Mouse (Mus musculus): ENCODE results near the gene St6galnac6. TPM values are rescaled to one million over a fixed set of nuclear protein-coding genes. Genes with fewer than 3 reads are reported as not detected.
A peak's percentile ranks its signal among the peaks of the same experiment; 100 is the strongest.

Gene St6galnac6
- total and polyA plus RNA-seq, 3 experiments, result 12.5 to 26.5 TPM; not detected in 1

DNA sequence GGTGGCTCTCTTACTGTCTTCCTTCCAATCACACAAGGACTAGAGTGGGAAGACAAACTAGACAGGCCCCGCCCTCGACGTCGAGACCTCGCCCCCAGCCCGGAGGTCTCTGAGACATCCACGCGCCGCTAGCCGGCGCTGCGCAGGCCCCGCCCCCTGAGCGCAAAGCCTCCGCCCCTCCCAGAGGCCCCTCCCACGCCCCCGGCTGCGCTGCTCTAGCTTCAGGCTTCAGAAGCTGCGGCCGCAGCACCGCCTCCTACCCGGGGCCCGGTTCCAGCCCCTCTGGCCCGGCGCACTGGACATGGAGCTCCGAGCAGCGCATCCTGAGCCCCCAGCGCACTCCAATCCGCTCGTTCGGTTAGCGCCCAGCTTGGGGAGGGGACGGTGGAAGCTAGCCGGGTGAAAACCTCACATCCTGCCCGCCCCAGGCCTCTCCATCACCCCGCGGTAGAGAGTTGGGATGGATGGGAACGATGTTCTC is 12.6 kb upstream of the St6galnac6 start, which contains the start of gene St6galnac4 (continued):
- no peak for TF ChIP-seq UBTF (IDR thresholded peaks at IDR 0.05; ENCODE audit: borderline replicate concordance, insufficient read depth, low read depth, low read length)

DNA sequence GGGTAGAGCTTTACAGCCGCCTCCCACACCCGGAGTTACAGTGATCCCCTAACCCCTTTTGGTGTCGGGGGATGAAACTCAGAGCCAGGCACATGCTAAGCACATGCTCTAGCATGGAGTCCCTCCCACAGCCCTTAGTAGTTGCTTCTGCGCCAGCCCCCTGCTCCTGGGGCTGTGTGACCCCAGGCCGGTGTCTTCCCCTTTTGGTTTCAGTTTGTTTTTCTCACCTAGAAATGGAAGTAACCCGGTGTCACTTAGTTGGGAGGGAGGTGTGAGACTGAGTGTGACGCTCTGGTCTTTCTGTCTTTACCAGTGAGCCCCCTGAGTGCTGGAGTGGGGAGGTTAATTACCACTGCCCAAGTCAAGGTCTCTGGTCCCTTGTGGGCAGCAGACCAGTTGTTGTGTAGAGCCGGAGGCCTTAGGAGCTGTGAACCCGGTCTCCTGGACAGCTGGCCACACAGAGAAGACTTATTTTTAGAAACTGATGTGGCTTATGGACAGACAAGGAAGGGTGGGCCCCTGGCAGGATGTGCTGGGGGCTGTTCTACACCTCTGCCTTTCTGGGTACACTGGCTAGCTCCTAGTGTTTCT is 11.7 kb upstream of the St6galnac6 start:
- Histone ChIP-seq H3K27me3 (ENCODE audit: control insufficient read depth in 1 of 2, insufficient read depth in 2 of 2, low read length in 2 of 2) (no peaks in the 10 kb centered on the region), H3K9ac (ENCODE audit: control insufficient read depth, low read depth, low read length, poor library complexity, severe bottlenecking) (peak overlapping the region; percentile 94), H3K79me2 (ENCODE audit: control insufficient read depth, insufficient read depth, low read length, poor library complexity) (peaks cover 32% of the 10 kb centered on the region), H3K36me3 (ENCODE audit: control insufficient read depth in 1 of 2, insufficient read depth in 2 of 2, low read length in 2 of 2) (peaks cover 0 to 15% of the 10 kb centered on the region in 2 experiments; a peak in 3 of 4 replicates), H3K27ac (ENCODE audit: control insufficient read depth, low read depth, low read length) (peak overlapping the region; percentile 61), H3K4me3 (ENCODE audit: control insufficient read depth in 1 of 2, insufficient read depth in 1 of 2, low read depth in 2 of 2, low read length in 2 of 2) (peak overlapping the region; percentile 91 to 98), H3K9me3 (replicated peaks; ENCODE audit: insufficient read depth, low read length) (no peaks in the 10 kb centered on the region), H3K4me1 (ENCODE audit: control insufficient read depth in 1 of 2, insufficient read depth in 2 of 2, low read length in 2 of 2) (peaks cover 5 to 22% of the 10 kb centered on the region in 2 experiments; a peak in 3 of 4 replicates)
- TF ChIP-seq MAFK (IDR thresholded peaks at IDR 0.05; ENCODE audit: borderline replicate concordance, low read depth, low read length) (no peak), MEF2A (IDR thresholded peaks at IDR 0.05; ENCODE audit: extremely low read depth, insufficient replicate concordance, low read depth, low read length, poor library complexity, severe bottlenecking) (no peak), ZKSCAN1 (IDR thresholded peaks at IDR 0.05; ENCODE audit: low read depth, low read length) (no peak), POLR2AphosphoS5 (IDR thresholded peaks at IDR 0.05; ENCODE audit: borderline replicate concordance, low read depth, low read length) (no peak; the same call in 1 of the 2 replicates), RCOR1 (IDR thresholded peaks at IDR 0.05; ENCODE audit: low read depth, low read length) (no peak), UBTF (IDR thresholded peaks at IDR 0.05; ENCODE audit: borderline replicate concordance, insufficient read depth, low read depth, low read length) (no peak), NRF1 (IDR thresholded peaks at IDR 0.05; ENCODE audit: insufficient read depth, low read depth, low read length, poor library complexity, severe bottlenecking) (0 out of 2 replicates have a peak, but pooled peaks have one; percentile 42), USF1 (IDR thresholded peaks at IDR 0.05; ENCODE audit: low read depth, low read length) (no peak), RAD21 (IDR thresholded peaks at IDR 0.05; ENCODE audit: low read depth, low read length) (no peak), SMC3 (IDR thresholded peaks at IDR 0.05; ENCODE audit: low read depth, low read length) (no peak), ETS1 (IDR thresholded peaks at IDR 0.05; ENCODE audit: low read depth, low read length) (peak; percentile 18; the same call in 1 of the 2 replicates), E2F4 (IDR thresholded peaks at IDR 0.05; ENCODE audit: borderline replicate concordance, low read depth, low read length) (no peak), SIN3A (IDR thresholded peaks at IDR 0.05; ENCODE audit: low read length) (0 out of 2 replicates have a peak, but pooled peaks have one; percentile 69), POLR2AphosphoS2 (IDR thresholded peaks at IDR 0.05; ENCODE audit: low read length) (no peak), BHLHE40 (IDR thresholded peaks at IDR 0.05; ENCODE audit: borderline replicate concordance, low read depth, low read length) (no peak), KAT2A (conservative IDR thresholded peaks at IDR 0.05; ENCODE audit: low read depth, low read length) (no peak), MYC (IDR thresholded peaks at IDR 0.05; ENCODE audit: low read depth, low read length) (peak; percentile 98), ZC3H11A (IDR thresholded peaks at IDR 0.05; ENCODE audit: low read depth, low read length) (no peak), TAL1 (IDR thresholded peaks at IDR 0.05; ENCODE audit: low read length) (no peak), ZMIZ1 (IDR thresholded peaks at IDR 0.05; ENCODE audit: low read depth, low read length) (no peak), TCF12 (IDR thresholded peaks at IDR 0.05; ENCODE audit: low read depth, low read length) (no peak), HCFC1 (IDR thresholded peaks at IDR 0.05; ENCODE audit: low read depth, low read length) (peak; percentile 45; the same call in 1 of the 2 replicates), MXI1 (IDR thresholded peaks at IDR 0.05; ENCODE audit: low read depth, low read length) (peak; percentile 95), POLR2A (IDR thresholded peaks at IDR 0.05; ENCODE audit: control insufficient read depth in 1 of 2, insufficient read depth in 1 of 2, low read depth in 1 of 2, low read length in 2 of 2, poor library complexity in 1 of 2) (no peak), JUND (IDR thresholded peaks at IDR 0.05; ENCODE audit: low read depth, low read length) (no peak), CTCF (IDR thresholded peaks at IDR 0.05 in 2 of 3, conservative IDR thresholded peaks at IDR 0.05 in 1 of 3; ENCODE audit: control insufficient read depth in 1 of 3, insufficient read depth in 1 of 3, low read depth in 2 of 3, low read length in 3 of 3, poor library complexity in 1 of 3, severe bottlenecking in 1 of 3) (no peak), EP300 (IDR thresholded peaks at IDR 0.05; ENCODE audit: low read depth in 1 of 2, low read length in 2 of 2) (no peak), USF2 (IDR thresholded peaks at IDR 0.05; ENCODE audit: borderline replicate concordance in 1 of 2, insufficient read depth in 1 of 2, low read depth in 1 of 2, low read length in 2 of 2) (no peak), NELFE (IDR thresholded peaks at IDR 0.05; ENCODE audit: low read depth, low read length) (no peak), MAX (IDR thresholded peaks at IDR 0.05; ENCODE audit: low read length) (peak; percentile 93), ELF1 (IDR thresholded peaks at IDR 0.05; ENCODE audit: low read depth, low read length) (no peak)
- peak; percentile 84 for DNase-seq (ENCODE audit: low read depth, low spot score)

Measured in MEL (cell line).